Mouse (Mus musculus) thymus, postnatal 14 days (tissue): ENCODE results near the gene Cemip.
A peak's percentile ranks its signal among the peaks of the same experiment; 100 is the strongest.
"Not testable (repeated sequence)": the region's sequence is repeated elsewhere in the genome, so short reads cannot be mapped to it uniquely, and the experiment has no call there.

Source experiments
- DNase-seq: peaks from one replicate; pipeline ENCODE4 v3.0.0; 2021

Cemip gene

GRCm38 (mm10) chr7:84086039-84086829 is at the start of gene Cemip:
Gene Cemip, minus strand, starts transcription at chr7:84086502.
- DNase-seq, result peak; percentile 73

GRCm38 (mm10) chr7:84132704-84133103 is 46.4 kb upstream of the Cemip start:
- no peak for DNase-seq

- DNase-seq, result no peak
Observed at GRCm38 (mm10) chr7:84131736-84132135, 45.4 kb upstream of the Cemip start.

DNA sequence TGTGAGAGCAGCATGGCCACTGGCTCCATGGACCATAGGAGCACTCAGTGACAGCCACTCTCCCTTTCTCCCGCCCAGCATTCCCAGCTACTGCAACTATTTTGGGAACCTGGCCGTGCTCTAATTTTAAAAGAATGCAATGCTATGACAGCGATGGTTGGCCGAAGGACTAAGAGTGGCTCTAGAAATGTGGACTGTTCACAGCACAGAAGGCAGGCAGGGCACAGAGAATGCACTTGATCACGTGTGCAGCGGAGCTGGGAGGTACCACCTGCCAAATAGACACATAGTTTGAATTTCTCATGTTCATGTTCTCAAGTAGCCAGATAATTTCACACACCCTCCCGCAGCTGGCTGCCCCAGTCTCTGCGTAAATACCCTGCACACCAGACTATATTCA is 42.4 kb upstream of the Cemip start:
- DNase-seq, result no peak

DNA sequence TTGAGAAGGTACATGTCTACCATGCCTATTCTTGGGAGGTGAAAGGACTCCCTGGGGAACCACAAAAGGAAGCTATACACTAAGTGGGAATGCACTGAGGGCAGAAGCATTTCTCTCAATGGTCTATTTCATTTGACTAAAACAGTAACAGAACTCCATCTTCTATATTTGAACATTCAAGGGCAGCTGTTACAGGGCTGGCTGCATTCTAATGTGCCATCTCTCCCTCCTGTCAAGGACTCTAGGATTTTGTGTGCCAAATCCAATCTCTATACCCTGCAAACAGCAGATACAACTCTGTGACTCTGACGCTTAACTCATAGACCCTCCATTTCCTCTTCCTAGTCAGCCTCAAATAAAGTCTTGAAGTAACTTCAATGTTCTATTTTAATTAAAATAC is 39.4 kb upstream of the Cemip start:
- DNase-seq, result no peak

DNA sequence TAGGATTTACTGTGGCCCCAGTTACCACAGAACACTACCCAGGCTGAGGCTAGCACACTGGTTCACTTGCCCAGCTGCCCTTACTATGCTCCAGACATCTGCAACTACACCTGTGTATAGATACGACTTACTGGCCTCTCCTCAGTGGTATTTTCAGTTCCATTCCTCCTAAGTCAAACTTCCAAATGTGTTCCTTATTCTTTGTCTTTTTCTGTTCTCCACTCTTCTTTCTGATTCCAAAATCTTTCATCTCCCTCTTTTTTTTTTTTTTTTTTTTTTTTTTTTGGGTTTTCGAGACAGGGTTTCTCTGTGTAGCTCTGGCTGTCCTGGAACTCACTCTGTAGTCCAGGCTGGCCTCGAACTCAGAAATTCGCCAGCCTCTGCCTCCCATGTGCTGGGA is 37.3 kb upstream of the Cemip start:
- not testable (repeated sequence) for DNase-seq

DNA sequence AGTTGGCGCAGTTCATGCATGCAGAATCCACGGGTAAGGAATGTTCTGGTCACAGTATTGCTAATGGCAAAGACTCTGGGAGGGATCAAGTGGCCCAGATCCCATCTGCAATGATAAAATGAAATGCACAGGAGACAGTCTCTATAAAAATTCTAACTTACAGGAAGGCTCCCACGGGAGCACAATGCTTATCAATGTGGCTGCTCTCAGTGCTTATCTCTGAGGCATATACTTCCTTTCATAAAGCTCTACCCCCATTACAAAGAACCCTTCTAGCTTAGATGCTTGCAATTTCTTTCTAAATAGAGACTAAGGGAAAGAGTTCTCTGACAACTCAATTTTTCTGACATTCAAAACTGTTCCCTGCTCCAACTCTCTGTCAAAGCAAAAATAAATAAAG is 35.5 kb upstream of the Cemip start:
- no peak for DNase-seq

- peak; percentile 60 for DNase-seq
Observed at GRCm38 (mm10) chr7:84120142-84120760, 33.9 kb upstream of the Cemip start.

- peak; percentile 73 for DNase-seq
Observed at GRCm38 (mm10) chr7:84119216-84120105, 33.2 kb upstream of the Cemip start.

DNA sequence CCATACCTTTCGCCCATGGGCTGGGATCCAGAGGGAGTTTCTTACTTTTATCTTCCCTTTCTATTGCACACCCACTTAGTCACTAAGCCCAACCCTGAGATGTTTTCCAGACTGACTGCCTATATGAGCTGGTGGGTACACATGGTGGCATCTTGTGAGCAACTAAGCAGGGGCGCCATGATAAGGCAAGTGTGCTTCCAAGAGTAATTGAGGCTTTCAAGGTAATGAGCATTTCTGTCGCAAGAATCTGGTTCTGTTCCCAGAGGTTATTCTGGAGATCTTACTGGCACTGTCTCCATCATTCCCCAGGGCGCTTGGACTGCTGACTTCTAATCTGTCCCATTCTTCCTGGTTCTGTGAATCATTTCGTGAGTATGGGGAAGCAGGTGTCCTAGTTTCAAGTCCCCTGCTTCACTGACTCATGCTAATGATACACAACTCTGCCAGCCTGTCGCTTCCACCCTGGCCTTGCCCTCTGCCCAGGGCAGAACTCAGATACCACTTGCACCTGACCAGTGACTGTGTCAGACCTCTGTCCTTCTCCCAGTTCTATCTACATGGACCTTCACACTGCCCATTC is 31.3 kb upstream of the Cemip start:
- no peak for DNase-seq

DNA sequence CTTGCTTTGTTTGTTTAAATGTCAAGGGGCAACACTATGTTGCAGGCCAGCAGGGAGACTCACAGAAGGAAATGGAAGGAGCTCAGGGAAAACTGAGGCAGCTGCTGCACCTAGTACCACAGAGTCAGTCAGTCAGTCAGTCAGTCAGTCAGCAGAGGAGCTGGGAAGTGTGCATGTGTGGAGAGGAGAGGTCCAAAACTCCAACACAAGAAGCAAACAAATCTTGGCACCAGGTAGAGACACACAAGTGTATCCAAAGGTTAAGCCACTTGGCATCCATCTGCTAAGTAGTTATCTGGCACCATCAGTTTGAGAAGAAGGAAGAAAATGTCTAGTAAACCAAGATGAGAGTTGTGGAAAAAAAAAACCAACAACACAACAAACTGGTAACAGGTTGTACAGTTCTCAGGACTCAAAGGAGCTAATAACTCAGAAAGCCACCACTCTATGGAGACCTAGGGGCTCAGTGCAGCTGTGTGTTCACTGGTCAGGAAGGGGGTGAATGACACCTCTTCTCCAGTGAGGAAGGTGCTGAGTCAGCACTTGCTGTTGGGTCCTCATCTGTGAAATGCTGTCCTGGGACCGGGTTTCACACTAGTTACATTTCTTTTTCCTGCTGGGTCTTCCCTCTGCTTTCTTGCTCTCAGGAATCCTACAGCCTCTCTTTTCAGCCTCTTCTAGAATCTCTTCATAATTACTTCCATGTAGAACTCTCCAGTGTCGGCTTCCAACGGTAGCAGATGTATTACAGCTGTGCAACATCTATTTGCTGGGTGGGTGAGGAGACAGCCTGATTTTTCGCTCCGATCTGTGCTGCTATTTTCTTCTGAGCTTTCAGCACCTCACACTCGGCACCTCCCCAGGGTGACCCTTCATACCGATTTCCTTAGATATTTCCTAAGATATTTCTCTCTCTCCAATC is 30.6 kb upstream of the Cemip start:
- peak; percentile 50 for DNase-seq

DNA sequence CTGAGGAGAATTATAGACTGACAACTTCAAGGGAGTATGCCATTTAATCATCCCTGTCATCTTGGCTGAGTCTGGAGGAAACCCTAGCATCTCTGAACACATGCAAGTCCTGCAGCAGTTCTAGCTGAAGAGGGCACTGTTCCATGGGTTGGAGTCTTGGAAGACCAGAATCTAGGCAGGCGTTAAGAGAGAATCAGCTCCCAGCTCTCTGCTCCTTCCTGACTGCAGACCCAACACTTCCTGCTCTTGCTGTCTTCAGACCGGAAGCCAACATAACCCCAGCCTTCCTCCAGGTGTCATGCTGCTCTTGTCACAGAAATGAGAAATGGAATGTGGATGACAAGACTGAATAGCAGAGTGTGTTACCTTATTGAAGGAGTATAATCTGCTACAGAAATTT is 29.1 kb upstream of the Cemip start:
- peak; percentile 74 for DNase-seq

GRCm38 (mm10) chr7:84114775-84115174 is 28.5 kb upstream of the Cemip start:
- peak; percentile 31 for DNase-seq

- no peak for DNase-seq
Observed at GRCm38 (mm10) chr7:84113035-84113390, 26.7 kb upstream of the Cemip start.

GRCm38 (mm10) chr7:84112351-84113034 is 26.2 kb upstream of the Cemip start:
- DNase-seq, result no peak

DNA sequence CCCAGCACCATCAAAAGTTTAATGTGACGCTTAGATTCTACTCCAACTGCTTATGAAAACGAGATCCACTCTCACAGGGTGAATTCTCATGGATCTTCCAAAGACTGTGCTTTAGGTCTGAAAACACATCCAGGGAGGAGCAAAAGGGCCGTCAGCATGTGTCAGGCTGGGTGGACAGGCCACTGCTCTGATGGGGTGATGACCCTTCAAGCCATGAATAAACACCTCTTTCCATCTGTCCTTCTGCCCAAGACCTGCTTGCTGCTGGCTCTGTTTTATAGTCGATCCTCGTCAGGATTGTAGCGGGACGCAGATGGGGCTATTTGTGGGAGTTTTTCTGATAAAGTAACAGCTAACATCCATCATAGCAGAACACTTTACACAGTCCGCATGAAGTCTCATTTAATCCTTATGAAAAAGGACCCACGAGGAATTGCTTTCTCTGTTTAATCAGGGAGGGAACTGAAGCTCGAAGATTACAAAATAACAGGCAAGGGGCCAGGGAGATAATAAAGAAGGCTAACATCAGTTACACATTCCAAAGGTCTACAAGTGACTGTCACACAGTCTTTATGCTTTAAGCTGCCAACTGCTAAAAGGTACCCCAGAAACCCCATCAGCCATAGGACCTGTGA is 25.5 kb upstream of the Cemip start:
- DNase-seq, result no peak

- DNase-seq, result no peak
Observed at GRCm38 (mm10) chr7:84106942-84107341, 20.6 kb upstream of the Cemip start.

GRCm38 (mm10) chr7:84102589-84102988 is 16.3 kb upstream of the Cemip start:
- DNase-seq, result no peak

GRCm38 (mm10) chr7:84100672-84101071 is 14.4 kb upstream of the Cemip start:
- DNase-seq, result no peak

- no peak for DNase-seq
Observed at GRCm38 (mm10) chr7:84098098-84098497, 11.8 kb upstream of the Cemip start.

DNA sequence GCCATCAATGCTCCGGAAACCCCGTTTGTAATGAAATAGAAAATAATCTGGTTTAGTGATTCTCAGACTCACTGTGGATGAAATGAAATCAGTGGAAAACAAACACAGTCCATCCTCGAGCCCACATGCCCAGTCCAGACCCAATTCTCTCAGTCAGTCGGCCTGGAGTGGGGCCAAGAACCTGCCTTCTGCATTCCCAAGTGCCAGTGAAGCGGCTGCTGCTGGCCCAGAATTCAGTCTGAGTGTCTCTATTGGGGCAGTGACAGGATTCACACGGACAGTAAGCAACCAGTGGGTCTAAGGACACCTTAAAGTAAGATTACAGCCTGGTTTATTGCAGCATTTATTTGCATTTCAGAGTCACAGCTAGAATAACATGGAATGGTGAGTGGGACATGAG is 10.2 kb upstream of the Cemip start:
- no peak for DNase-seq
